Mouse (Mus musculus) heart, adult 9 months (tissue): ENCODE data around the gene Rpl22.
A peak's percentile ranks its signal among the peaks of the same experiment; 100 is the strongest.

ENCODE experiments used
- DNase-seq, 2 experiments: peaks; one replicate each; pipeline ENCODE4 v3.0.0; 2022; ENCODE audit warnings: low spot score in 2 of 2

Rpl22 gene

DNA sequence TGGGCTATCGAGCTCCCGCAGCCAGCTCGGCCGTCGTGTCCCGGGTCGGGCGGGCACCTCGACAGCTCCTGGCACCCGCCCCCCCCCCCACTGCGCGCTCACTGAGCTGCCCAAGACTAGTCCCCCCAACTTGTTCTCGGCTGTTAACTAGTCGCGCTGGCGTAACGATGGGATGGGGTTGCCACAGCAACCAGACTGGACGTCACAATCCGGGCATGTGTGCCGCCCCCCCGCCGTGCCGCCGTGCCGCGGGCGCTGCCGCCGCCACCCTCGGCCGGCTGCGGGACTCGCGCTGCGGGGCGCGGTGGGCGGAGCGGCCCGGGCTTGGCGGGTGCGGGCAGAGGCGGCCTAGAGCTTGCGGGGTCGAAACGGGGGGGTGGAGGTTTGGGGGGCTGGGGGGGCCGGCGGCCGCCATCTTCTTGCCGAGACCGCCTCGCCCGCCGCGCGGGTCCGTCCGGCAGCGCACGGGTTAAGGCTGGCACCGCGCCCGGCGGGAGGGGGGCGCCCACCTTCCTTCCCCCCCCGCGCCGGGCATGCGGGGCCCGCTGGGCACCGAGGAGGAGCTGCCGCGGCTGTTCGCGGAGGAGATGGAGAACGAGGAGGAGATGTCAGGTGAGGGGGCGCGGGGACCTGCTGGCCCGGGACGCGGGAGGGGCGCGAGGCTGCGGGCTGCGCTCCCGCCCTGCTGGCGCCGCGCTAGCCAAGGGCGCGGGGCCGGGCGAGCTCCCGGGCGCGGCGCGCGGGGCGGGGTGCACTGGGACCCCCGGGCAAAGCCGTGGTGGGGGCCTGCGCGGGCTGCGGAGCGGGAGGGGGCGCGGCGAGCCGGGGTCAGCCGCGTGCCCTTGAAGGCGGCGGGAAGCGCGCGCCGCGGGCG lies 13.1 kb downstream of the Rpl22 start, which contains the start of gene Chd5:
TSS of gene Chd5 (plus strand) at position 233 of the 874 bp plus-strand sequence.
- no peak for DNase-seq

DNA sequence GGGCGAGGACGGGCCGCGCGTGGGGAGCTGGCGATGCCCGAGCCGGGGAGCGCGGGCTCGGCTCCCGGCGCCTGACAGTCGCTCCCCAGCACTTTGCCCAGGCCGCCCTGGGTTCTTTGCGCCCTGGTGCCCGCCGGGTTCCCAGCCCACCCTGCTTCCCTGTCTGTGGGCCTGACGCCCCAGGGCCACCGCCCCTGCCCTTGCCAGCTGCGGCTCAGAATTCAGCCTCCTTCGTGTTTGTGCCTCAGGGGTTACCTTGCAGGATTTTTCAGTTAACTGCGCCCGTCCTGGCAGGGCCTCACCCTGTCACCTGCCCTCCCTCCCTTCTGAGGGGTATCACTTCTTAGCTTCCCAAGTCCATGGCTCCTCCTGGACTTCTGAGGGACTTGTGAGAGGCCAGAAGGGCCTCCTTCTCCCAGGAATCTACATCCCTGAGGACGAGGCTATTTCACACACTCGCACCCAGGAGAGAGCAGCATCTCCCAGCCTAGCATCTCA lies 13.8 kb downstream of the Rpl22 start:
- no peak for DNase-seq

GRCm38 (mm10) chr4:152340584-152341284 lies 15.2 kb downstream of the Rpl22 start:
- no peak for DNase-seq

DNA sequence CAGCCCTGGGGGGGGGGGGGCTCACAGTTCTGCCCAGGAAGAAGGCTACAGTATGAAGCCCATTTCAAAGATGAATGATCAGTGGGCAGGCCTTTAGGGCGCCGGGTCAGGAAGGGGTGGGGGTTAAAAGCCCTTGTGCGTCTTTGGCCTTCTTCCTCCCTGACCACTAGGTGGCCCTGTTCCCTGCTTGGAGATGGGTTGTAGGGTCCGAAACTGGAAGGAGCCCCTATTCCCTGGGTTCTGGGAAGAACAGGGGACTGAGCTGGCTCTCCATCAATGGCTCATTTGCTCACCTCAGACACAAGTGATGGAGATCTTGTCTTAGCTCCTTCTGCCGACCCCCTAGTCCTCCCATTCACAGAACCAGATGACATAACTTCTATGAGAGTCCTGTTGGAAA lies 17.8 kb downstream of the Rpl22 start:
- DNase-seq = no peak

- DNase-seq = no peak
These were observed 19.1 kb downstream of the Rpl22 start for GRCm38 (mm10) chr4:152344651-152345050.

DNA sequence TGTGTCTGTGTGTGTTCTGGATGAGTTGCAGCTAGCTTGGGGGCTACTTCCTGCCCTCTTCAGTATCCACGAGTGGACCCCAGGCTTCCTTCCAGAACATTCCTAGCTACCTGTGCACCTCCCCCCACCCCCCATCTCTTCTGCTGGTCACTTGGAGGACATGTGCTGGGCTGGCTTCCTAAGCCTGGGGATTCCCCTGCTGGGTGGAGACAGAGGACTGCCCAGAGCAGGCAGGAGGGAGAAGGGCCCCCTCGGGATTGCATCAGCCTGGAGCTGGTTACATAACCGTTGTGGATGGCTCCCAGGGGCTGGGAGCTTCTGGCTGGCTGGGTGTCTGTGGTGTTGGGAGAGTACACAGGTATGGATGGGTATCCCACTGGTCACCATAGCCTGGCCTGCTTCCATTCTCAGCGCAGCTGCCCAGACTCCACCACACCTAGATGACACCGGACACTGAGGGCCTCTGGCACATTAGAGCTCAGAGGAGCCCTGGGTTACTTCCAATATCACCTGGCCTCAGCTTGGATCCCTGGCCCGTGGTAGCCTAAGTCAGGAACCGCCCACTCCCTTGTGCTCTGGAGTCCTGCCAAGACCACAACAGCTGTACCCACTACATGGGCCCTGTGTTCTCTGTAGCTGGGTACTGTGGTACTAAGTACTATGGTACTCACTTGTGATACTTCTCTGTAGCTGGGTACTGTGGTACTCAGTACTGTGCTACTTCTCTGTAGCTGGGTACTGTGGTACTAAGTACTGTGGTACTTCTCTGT lies 19.8 kb downstream of the Rpl22 start:
- peak; percentile 73 to 79 for DNase-seq

- no peak for DNase-seq
These were observed 24.4 kb downstream of the Rpl22 start for GRCm38 (mm10) chr4:152349837-152350381.

DNA sequence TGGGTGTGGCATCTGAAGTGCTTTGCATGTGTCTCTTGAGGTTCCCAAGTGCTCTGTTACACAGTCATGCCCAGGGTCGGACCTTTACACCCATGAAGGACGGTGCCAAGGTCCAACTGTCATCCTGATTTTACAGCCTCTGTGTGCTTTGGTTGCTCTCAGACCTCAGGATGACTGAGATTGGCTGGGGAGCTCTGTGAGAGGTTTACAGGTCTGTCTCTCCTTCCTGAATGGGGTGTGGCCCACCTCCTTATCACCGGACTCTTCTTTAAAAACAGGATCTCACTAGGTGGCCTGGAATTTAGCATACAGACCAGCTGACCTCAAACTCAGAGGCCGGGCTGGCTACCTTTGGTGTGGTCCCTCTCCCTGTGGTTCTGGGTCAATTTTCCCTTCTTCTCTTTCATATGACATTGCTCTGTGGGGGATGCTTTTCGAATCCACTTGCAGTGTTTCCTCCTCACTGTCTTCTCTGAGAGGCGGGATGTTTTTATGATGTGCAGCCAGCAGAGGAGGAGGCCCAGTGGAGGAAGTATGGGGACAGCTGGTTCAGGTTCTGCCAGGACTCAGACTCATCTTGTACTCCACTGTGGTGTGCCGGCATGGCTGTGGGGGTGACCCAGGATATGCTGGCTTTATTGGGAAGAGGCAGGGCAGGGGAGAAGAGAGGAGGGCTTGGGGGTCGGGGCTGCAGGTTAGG lies 25.3 kb downstream of the Rpl22 start:
- no peak for DNase-seq

- no peak for DNase-seq
These were observed 26.1 kb downstream of the Rpl22 start for GRCm38 (mm10) chr4:152351422-152352305.

DNA sequence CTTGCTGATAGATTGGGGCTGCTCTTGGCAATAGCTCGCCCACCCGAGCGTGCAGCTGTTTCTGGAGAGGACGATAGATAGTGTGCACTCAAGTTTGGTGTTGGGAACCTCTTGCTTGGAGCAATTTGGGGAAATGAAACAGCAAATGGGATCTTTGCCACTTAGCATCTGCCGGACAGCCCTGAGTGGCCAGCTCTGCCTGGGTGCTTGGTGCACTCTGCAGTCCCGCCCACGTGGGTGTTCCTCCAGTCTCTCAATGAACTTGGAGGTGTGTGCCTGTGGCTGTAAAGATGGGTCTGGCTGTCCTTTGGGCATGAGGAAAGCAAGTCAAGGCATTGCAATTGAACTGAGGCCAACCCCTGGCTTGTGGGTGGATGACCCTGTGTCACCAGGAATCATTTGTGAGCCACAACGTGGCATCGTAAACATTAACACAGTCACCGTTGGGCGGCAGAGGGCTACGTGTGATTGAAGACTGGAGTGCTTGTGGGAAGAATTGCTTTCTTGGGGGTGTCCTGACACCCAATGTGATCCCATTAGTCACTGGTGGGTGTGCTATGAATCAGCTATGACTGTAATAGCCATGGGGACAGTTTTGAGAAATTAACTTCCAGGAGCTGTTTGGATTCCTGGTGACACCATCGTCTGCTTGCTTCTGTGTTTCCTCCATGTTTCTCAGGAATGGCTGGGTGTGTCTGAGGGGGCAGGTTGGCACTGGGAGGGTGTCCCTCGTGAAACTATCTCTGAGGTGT lies 28.5 kb downstream of the Rpl22 start:
- DNase-seq = no peak

- DNase-seq = no peak
These were observed 30.1 kb downstream of the Rpl22 start for GRCm38 (mm10) chr4:152355672-152356071.

GRCm38 (mm10) chr4:152359700-152360099 lies 34.2 kb downstream of the Rpl22 start:
- no peak for DNase-seq

DNA sequence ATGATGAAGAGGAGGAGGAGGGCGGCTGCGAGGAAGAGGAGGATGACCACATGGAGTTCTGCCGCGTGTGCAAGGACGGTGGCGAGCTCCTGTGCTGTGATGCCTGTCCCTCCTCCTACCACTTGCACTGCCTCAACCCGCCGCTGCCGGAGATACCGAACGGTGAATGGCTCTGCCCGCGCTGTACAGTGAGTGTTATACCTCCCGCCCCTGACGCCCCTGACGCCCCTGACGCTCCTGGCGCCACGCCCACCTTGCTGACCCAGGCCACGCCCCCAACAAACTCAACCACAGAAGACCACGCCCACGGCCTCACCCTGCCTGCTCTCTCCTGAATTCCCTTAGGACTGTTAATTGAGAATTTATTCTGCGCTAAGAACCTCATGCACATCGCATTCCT lies 35.3 kb downstream of the Rpl22 start:
- no peak for DNase-seq

DNA sequence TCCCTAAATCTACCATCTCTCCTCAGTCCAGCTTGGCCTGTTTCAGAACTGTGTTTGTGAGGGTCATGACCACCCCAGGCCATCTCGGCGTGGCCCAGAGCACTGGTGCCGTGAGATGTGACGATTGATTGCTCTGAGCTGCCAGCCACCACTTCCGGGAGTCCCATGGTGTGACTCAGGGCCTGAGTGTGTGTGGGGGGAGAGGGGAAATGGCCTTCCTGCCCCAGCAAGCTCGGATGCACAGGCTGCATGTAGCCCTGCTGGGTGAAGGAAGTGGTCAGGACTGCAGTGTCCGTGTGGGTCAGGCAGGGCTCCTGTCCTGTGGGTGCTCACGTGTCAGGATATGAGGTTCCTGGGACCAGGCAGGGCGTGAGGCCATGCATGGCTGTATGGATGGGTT lies 36.6 kb downstream of the Rpl22 start:
- DNase-seq = no peak

DNA sequence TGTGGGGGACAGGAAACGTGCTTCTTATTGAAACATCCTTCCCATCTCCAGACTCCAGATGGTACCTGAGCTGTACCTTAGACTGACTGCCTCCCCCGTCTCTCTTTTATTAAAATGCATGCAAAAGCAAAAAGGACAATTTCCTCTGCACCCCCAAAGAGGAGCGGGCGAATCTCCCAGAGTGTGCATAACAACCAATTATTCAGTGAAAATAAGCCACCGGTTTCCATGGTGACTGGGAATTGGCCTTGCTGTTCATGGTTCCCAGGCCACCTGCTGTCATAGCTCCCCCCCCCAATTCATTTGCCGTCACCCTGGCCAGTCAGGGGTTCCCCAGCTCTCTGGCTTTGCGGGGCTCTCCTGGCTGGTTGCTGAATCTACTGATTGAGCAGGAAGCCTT lies 39.7 kb downstream of the Rpl22 start:
- no peak for DNase-seq

DNA sequence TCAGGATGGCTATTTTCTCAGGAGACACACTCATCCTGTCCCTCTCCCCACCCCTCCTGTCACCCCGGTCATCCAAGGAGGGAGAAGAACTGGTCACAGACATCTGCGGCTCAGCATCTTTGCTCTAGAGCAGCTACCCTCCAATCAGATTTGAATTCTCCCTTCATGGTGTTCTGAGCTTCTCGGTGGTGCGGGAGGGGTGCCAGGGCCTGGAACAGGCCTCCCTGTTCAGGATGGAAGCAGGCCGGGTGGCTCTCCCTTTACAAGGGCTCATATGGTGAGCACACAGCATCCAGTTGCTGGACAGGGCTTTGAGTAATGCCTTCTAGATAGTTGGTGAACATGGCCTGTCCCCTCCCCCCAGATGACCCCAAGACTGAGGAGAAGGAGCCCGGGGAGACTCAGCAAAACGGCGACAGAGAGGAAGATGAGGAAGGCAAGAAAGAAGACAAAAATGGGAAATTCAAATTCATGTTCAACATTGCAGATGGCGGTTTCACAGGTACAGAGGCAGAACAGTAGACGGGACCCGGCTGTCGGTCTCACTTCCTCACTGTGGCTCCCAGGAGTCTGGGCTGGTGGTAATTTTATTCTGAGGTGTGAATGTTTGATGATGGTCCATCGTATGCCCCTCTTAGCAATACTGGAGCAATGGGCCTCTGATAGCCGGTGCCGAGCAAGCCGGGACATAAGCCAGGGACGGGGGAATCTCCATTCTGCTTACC lies 57.1 kb downstream of the Rpl22 start:
- no peak for DNase-seq
